Mouse (Mus musculus) MEL (cell line): ENCODE data around the gene Rcan2.

Source experiments
- CTCF ChIP-seq, 3 experiments: IDR thresholded peaks in 2 of 3; conservative IDR thresholded peaks in 1 of 3; 2 replicates each; pipeline ENCODE4 v1.5.1; 2011 to 2012; ENCODE audit warnings: low read length in 3 of 3, low read depth in 2 of 3, mild to moderate bottlenecking in 2 of 3, improper control_type of control experiment in 1 of 3, inconsistent platforms in 1 of 3, mixed read lengths in 1 of 3, moderate library complexity in 1 of 3; ENCODE audit not compliant: control insufficient read depth in 1 of 3, insufficient read depth in 1 of 3, poor library complexity in 1 of 3, severe bottlenecking in 1 of 3
- E2F4 ChIP-seq: IDR thresholded peaks from 2 replicates; pipeline ENCODE4 v1.6.1; 2011; ENCODE audit warnings: low read depth, low read length, improper control_type of control experiment, borderline replicate concordance
- GABPA ChIP-seq: IDR thresholded peaks from 2 replicates; pipeline ENCODE4 v1.6.1; 2012; ENCODE audit warnings: low read depth, mild to moderate bottlenecking, inconsistent platforms, low read length, improper control_type of control experiment, moderate library complexity
- POLR2A ChIP-seq, 2 experiments: IDR thresholded peaks; 2 replicates each; pipeline ENCODE4 v1.6.1; 2011 to 2012; ENCODE audit warnings: low read length in 2 of 2, mild to moderate bottlenecking in 2 of 2, control low read depth in 1 of 2, improper control_type of control experiment in 1 of 2, low read depth in 1 of 2, moderate library complexity in 1 of 2; ENCODE audit not compliant: control insufficient read depth in 1 of 2, insufficient read depth in 1 of 2, poor library complexity in 1 of 2
- TBP ChIP-seq: IDR thresholded peaks from 2 replicates; pipeline ENCODE4 v1.8.0; 2011; ENCODE audit warnings: low read depth, low read length, improper control_type of control experiment
- ZC3H11A ChIP-seq: IDR thresholded peaks from 2 replicates; pipeline ENCODE4 v1.6.1; 2012; ENCODE audit warnings: low read depth, mild to moderate bottlenecking, inconsistent platforms, low read length, improper control_type of control experiment

DNA sequence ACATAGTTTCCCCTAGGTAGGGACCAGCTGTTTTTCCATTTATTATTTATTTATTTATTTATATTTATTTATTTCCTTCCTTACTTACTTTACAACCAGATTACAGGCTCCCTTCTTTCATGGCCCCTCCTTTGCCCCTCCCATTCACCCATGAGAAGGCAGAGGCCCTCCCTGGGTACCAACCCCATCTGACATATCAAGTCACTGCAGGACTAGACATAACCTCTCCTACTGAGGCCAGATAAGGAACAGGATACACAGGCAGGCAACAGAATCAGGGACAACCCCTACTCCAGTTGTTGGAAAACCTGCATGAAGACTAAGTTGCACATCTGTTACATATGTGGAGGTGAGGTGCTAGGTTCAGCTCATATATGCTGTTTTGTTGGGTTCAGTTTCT lies 105.6 kb downstream of the Rcan2 start:
- TF ChIP-seq CTCF (IDR thresholded peaks at IDR 0.05 in 2 of 3, conservative IDR thresholded peaks at IDR 0.05 in 1 of 3; ENCODE audit: control insufficient read depth in 1 of 3, insufficient read depth in 1 of 3, low read depth in 2 of 3, low read length in 3 of 3, poor library complexity in 1 of 3, severe bottlenecking in 1 of 3) (no peak), POLR2A (IDR thresholded peaks at IDR 0.05; ENCODE audit: control insufficient read depth in 1 of 2, insufficient read depth in 1 of 2, low read depth in 1 of 2, low read length in 2 of 2, poor library complexity in 1 of 2) (no peak), TBP (no peak), ZC3H11A (no peak), GABPA (no peak), E2F4 (no peak)
